Mouse (Mus musculus): ENCODE measurements around the gene Cib3. TPM values are rescaled to one million over a fixed set of nuclear protein-coding genes. Genes with fewer than 3 reads are reported as not detected.

The Cib3 gene
- polyA plus RNA-seq, 1 experiment: not detected

GRCm38 (mm10) chr8:72259862-72260261 is 47.2 kb upstream of the Cib3 start:
- Histone ChIP-seq H3ac (ENCODE audit: control insufficient read depth, insufficient read length) (no peak overlapping the region), H3K36me3 (ENCODE audit: control insufficient read depth, insufficient read depth) (no peaks in the 10 kb centered on the region), H3K4me3 (no peak overlapping the region), H3K4me2 (ENCODE audit: low read depth) (no peak overlapping the region), H3K79me2 (ENCODE audit: control insufficient read depth, insufficient read depth) (no peaks in the 10 kb centered on the region), H3K27me3 (ENCODE audit: control insufficient read depth, insufficient read depth, insufficient read length) (no peaks in the 10 kb centered on the region)
- no peak for TF ChIP-seq MAX (IDR thresholded peaks at IDR 0.05; ENCODE audit: low read depth)
- TF ChIP-seq MYOG (IDR thresholded peaks at IDR 0.05; ENCODE audit: control insufficient read depth in 1 of 3, insufficient read depth in 1 of 3, insufficient read length in 2 of 3, low read depth in 2 of 3): no peak
- no peak for TF ChIP-seq E2F4 (IDR thresholded peaks at IDR 0.05; ENCODE audit: insufficient read depth)
- no peak for TF ChIP-seq MYOD1 (IDR thresholded peaks at IDR 0.05; ENCODE audit: control insufficient read depth in 1 of 3, insufficient read length in 2 of 3, low read depth in 2 of 3)
- no peak for TF ChIP-seq SRF (IDR thresholded peaks at IDR 0.05; ENCODE audit: control insufficient read depth, insufficient read length, low read depth)

GRCm38 (mm10) chr8:72257902-72258238 is 45.2 kb upstream of the Cib3 start:
- no peak overlapping the region for H3K4me3 ChIP-seq
- H3K36me3 ChIP-seq (ENCODE audit: control insufficient read depth, insufficient read depth): no peaks in the 10 kb centered on the region
- TF ChIP-seq MYOD1 (IDR thresholded peaks at IDR 0.05; ENCODE audit: control insufficient read depth in 1 of 3, insufficient read length in 2 of 3, low read depth in 2 of 3) (no peak), REST (IDR thresholded peaks at IDR 0.05; ENCODE audit: insufficient read depth, insufficient read length) (no peak), USF1 (IDR thresholded peaks at IDR 0.05; ENCODE audit: low read depth) (no peak), CEBPB (IDR thresholded peaks at IDR 0.05; ENCODE audit: insufficient read depth, poor library complexity, severe bottlenecking) (no peak), SRF (IDR thresholded peaks at IDR 0.05; ENCODE audit: control insufficient read depth, insufficient read length, low read depth) (no peak), MYOG (IDR thresholded peaks at IDR 0.05; ENCODE audit: control insufficient read depth in 1 of 3, insufficient read depth in 1 of 3, insufficient read length in 2 of 3, low read depth in 2 of 3) (no peak), E2F4 (IDR thresholded peaks at IDR 0.05; ENCODE audit: insufficient read depth) (no peak), TCF12 (IDR thresholded peaks at IDR 0.05; ENCODE audit: insufficient read depth, poor library complexity, severe bottlenecking) (no peak), TCF3 (IDR thresholded peaks at IDR 0.05; ENCODE audit: insufficient read length, low read depth) (no peak), POLR2AphosphoS2 (IDR thresholded peaks at IDR 0.05; ENCODE audit: insufficient read length, low read depth) (no peak), POLR2A (IDR thresholded peaks at IDR 0.05; ENCODE audit: insufficient read length, low read depth) (no peak), MAX (IDR thresholded peaks at IDR 0.05; ENCODE audit: low read depth) (no peak)
- H3K79me2 ChIP-seq (ENCODE audit: control insufficient read depth, insufficient read depth): no peaks in the 10 kb centered on the region
- H3K27me3 ChIP-seq (ENCODE audit: control insufficient read depth, insufficient read depth, insufficient read length): no peaks in the 10 kb centered on the region
- no peak overlapping the region for H3K4me2 ChIP-seq (ENCODE audit: low read depth)
- H3ac ChIP-seq (ENCODE audit: control insufficient read depth, insufficient read length): no peak overlapping the region

- no peaks in the 10 kb centered on the region for H3K27me3 ChIP-seq (ENCODE audit: control insufficient read depth, insufficient read depth, insufficient read length)
- no peak for TF ChIP-seq USF1 (IDR thresholded peaks at IDR 0.05; ENCODE audit: low read depth)
- peak; percentile 59 for TF ChIP-seq POLR2AphosphoS2 (IDR thresholded peaks at IDR 0.05; ENCODE audit: insufficient read length, low read depth)
- peak in 1 of 3 experiments; percentile 4 for TF ChIP-seq MYOG (IDR thresholded peaks at IDR 0.05; ENCODE audit: control insufficient read depth in 1 of 3, insufficient read depth in 1 of 3, insufficient read length in 2 of 3, low read depth in 2 of 3)
- no peak for TF ChIP-seq SRF (IDR thresholded peaks at IDR 0.05; ENCODE audit: control insufficient read depth, insufficient read length, low read depth)
- H3K36me3 ChIP-seq (ENCODE audit: control insufficient read depth, insufficient read depth): no peaks in the 10 kb centered on the region
- H3K4me3 ChIP-seq: no peak overlapping the region
- H3K4me2 ChIP-seq (ENCODE audit: low read depth): no peak overlapping the region
- no peaks in the 10 kb centered on the region for H3K79me2 ChIP-seq (ENCODE audit: control insufficient read depth, insufficient read depth)
- H3ac ChIP-seq (ENCODE audit: control insufficient read depth, insufficient read length): no peak overlapping the region
Observed at GRCm38 (mm10) chr8:72257171-72257901, 44.7 kb upstream of the Cib3 start.

DNA sequence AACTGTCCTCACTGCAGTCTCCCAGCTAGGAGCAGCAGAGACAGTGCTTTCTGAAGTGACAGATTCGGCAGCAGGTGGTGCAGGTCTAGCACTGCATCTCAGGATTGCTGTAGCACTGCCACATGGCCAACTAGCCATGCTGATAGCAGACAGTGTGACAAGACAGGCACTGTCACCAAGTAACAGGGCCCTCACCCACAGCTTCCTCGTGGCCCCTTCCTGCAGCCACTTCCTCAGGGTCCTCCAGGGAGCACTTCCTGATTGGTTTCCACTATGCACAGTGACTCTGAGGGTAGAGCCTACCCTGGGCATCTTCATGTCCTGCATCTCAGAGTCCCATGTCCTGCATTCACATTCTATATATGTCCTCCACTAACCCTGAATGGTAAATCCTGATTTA is 32.0 kb upstream of the Cib3 start:
- Histone ChIP-seq H3K27me3 (ENCODE audit: control insufficient read depth, insufficient read depth, insufficient read length) (no peaks in the 10 kb centered on the region), H3ac (ENCODE audit: control insufficient read depth, insufficient read length) (no peak overlapping the region), H3K4me3 (no peak overlapping the region), H3K79me2 (ENCODE audit: control insufficient read depth, insufficient read depth) (peaks cover 13% of the 10 kb centered on the region), H3K4me2 (ENCODE audit: low read depth) (no peak overlapping the region), H3K36me3 (ENCODE audit: control insufficient read depth, insufficient read depth) (no peaks in the 10 kb centered on the region)
- TF ChIP-seq REST (IDR thresholded peaks at IDR 0.05; ENCODE audit: insufficient read depth, insufficient read length) (no peak), TCF12 (IDR thresholded peaks at IDR 0.05; ENCODE audit: insufficient read depth, poor library complexity, severe bottlenecking) (no peak), SRF (IDR thresholded peaks at IDR 0.05; ENCODE audit: control insufficient read depth, insufficient read length, low read depth) (no peak), E2F4 (IDR thresholded peaks at IDR 0.05; ENCODE audit: insufficient read depth) (no peak), MYOD1 (IDR thresholded peaks at IDR 0.05; ENCODE audit: control insufficient read depth in 1 of 3, insufficient read length in 2 of 3, low read depth in 2 of 3) (no peak), USF1 (IDR thresholded peaks at IDR 0.05; ENCODE audit: low read depth) (no peak), MAX (IDR thresholded peaks at IDR 0.05; ENCODE audit: low read depth) (no peak), POLR2A (IDR thresholded peaks at IDR 0.05; ENCODE audit: insufficient read length, low read depth) (no peak), MYOG (IDR thresholded peaks at IDR 0.05; ENCODE audit: control insufficient read depth in 1 of 3, insufficient read depth in 1 of 3, insufficient read length in 2 of 3, low read depth in 2 of 3) (no peak), POLR2AphosphoS2 (IDR thresholded peaks at IDR 0.05; ENCODE audit: insufficient read length, low read depth) (no peak), CEBPB (IDR thresholded peaks at IDR 0.05; ENCODE audit: insufficient read depth, poor library complexity, severe bottlenecking) (no peak), TCF3 (IDR thresholded peaks at IDR 0.05; ENCODE audit: insufficient read length, low read depth) (no peak)

DNA sequence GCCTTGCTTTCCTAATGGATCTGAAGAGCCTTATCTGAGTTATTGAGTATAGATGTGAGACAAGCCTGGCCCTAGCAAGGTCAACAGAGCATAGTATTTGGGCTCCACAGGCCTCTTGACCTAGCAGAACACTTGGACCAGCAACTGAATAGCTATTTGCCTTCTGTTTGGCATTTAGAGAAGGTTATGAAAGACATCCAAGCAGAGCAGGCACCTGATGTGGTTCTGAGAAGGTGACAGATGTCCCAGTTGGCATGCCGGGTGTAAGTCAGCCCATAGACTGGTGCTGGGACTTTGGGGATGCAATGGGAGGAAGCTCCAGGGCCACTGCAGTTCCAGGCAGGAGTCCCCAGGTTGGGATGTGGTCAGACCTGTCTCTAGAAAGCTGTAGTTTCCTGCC is 29.6 kb upstream of the Cib3 start:
- Histone ChIP-seq H3K4me3 (no peak overlapping the region), H3K79me2 (ENCODE audit: control insufficient read depth, insufficient read depth) (peaks cover 13% of the 10 kb centered on the region), H3K27me3 (ENCODE audit: control insufficient read depth, insufficient read depth, insufficient read length) (no peaks in the 10 kb centered on the region), H3K36me3 (ENCODE audit: control insufficient read depth, insufficient read depth) (no peaks in the 10 kb centered on the region), H3K4me2 (ENCODE audit: low read depth) (no peak overlapping the region), H3ac (ENCODE audit: control insufficient read depth, insufficient read length) (no peak overlapping the region)
- TF ChIP-seq TCF3 (IDR thresholded peaks at IDR 0.05; ENCODE audit: insufficient read length, low read depth): no peak
- no peak for TF ChIP-seq TCF12 (IDR thresholded peaks at IDR 0.05; ENCODE audit: insufficient read depth, poor library complexity, severe bottlenecking)
- no peak for TF ChIP-seq E2F4 (IDR thresholded peaks at IDR 0.05; ENCODE audit: insufficient read depth)
- no peak for TF ChIP-seq MYOD1 (IDR thresholded peaks at IDR 0.05; ENCODE audit: control insufficient read depth in 1 of 3, insufficient read length in 2 of 3, low read depth in 2 of 3)
- no peak for TF ChIP-seq POLR2A (IDR thresholded peaks at IDR 0.05; ENCODE audit: insufficient read length, low read depth)
- no peak for TF ChIP-seq SRF (IDR thresholded peaks at IDR 0.05; ENCODE audit: control insufficient read depth, insufficient read length, low read depth)
- TF ChIP-seq CEBPB (IDR thresholded peaks at IDR 0.05; ENCODE audit: insufficient read depth, poor library complexity, severe bottlenecking): no peak
- no peak for TF ChIP-seq REST (IDR thresholded peaks at IDR 0.05; ENCODE audit: insufficient read depth, insufficient read length)
- no peak for TF ChIP-seq POLR2AphosphoS2 (IDR thresholded peaks at IDR 0.05; ENCODE audit: insufficient read length, low read depth)
- no peak for TF ChIP-seq USF1 (IDR thresholded peaks at IDR 0.05; ENCODE audit: low read depth)
- TF ChIP-seq MYOG (IDR thresholded peaks at IDR 0.05; ENCODE audit: control insufficient read depth in 1 of 3, insufficient read depth in 1 of 3, insufficient read length in 2 of 3, low read depth in 2 of 3): no peak
- TF ChIP-seq MAX (IDR thresholded peaks at IDR 0.05; ENCODE audit: low read depth): no peak
